Mouse (Mus musculus) activated CD4-positive, CD25-positive, alpha-beta regulatory T cell, adult 4 months (primary cell): ENCODE data around the gene Armt1. TPM values are rescaled to one million over a fixed set of nuclear protein-coding genes. Genes with fewer than 3 reads are reported as not detected.

ENCODE experiments used
- ATAC-seq: one replicate; pipeline ENCODE4 v1.8.0; 2017
- polyA plus RNA-seq, 2 experiments: library from polyadenylated mRNA; unstranded; fragments of 100-300 nt; shearing (Covaris generic); gene quantifications; one replicate each; pipeline ENCODE4 v1.2.1; 2017

The Armt1 gene
- polyA plus RNA-seq, 2 experiments from 2014 or later: 30.8 to 39.0 TPM

DNA sequence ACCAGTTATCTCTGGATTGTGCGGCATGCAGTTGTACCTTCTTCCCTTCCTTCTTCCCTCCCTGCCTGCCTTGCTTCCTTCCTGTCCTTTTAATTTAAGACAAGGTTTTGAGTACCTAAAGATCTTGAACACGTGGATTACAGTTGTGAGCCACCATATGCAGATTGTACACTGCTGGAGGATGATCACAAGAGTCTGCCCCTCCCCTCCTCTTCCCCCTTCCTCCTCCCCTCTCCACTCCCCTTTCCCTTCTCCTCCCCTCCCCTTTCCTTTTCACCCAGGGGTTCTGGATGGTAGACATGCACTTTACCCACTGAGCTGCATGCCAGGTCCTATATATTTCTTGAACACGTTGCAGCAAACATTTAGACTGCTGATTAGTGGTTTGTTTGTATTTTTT is 3.1 kb downstream of the Armt1 start:
- ATAC-seq: no peak

GRCm38 (mm10) chr10:4456409-4456808 is 24.1 kb downstream of the Armt1 start:
- ATAC-seq: peak; percentile 59

GRCm38 (mm10) chr10:4460201-4460600 is 27.9 kb downstream of the Armt1 start:
- no peak for ATAC-seq

GRCm38 (mm10) chr10:4465799-4466198 is 33.5 kb downstream of the Armt1 start:
- ATAC-seq: no peak

DNA sequence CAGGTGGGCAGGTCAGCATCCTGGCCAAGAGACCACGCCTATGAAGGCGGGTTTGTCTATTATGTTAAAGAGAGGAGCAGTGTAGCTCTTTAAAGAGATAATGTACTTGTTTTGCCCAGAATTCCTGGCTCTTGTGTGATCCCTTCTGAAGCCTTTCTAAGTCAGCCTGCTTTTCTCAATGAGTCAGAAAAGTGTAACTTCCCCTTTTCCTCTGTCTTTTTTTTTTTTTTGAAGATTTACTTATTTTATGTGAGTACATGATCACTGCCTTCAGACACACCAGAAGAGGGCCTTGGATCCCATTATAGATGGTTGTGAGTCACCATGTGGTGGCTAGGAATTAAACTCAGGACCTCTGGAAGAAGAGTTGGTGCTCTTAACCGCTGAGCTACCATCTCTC is 37.1 kb downstream of the Armt1 start:
- no peak for ATAC-seq

- no peak for ATAC-seq
Measured at GRCm38 (mm10) chr10:4473591-4473993, 41.3 kb downstream of the Armt1 start.

- ATAC-seq: no peak
Measured at GRCm38 (mm10) chr10:4475431-4475830, 43.2 kb downstream of the Armt1 start.

DNA sequence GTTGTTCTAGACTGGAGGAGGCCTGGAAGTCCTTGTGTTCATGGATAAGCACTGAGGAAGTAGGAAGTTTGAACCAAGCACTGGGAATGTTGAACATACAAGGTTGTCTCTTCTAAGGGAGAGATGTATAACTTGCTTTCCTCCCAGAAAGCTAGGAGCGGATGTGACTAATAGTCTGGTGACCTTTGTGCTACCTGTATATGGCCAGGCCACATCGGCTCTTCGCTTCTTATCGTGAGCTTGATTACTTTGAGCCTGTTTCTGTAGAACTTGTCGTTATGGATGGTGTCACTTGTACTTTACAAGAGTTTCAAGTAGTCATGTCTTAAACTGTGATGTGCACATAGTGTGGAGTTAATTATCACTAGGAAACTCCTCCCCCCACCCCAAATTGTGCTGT is 44.3 kb downstream of the Armt1 start:
- no peak for ATAC-seq

- no peak for ATAC-seq
Measured at GRCm38 (mm10) chr10:4480929-4481328, 48.7 kb downstream of the Armt1 start.

DNA sequence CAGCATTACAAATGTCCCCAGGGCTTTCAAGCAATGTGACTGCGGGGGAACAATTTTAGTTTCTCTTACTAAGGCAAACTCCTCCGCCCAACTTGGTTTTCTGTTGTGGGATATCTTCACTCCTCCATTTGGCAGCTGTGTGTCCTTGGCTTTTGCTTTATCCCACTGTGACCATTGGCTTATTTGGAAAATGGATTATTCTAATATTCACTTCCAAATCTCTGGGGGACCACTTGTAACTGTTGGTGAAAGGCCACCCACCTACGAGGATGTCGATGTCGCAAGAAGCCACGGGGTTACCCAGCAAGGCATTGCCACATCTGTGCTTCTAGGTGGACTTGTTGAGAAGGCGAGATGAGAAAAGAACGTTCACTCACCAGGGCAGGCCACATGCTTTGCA is 49.4 kb downstream of the Armt1 start:
- no peak for ATAC-seq

- ATAC-seq: no peak
Measured at GRCm38 (mm10) chr10:4482355-4482754, 50.1 kb downstream of the Armt1 start, which contains the start of gene Ccdc170. TSS of gene Ccdc170 (plus strand) at chr10:4482502.

- ATAC-seq: no peak
Measured at GRCm38 (mm10) chr10:4483848-4484247, 51.6 kb downstream of the Armt1 start.

- no peak for ATAC-seq
Measured at GRCm38 (mm10) chr10:4484986-4485385, 52.7 kb downstream of the Armt1 start.

DNA sequence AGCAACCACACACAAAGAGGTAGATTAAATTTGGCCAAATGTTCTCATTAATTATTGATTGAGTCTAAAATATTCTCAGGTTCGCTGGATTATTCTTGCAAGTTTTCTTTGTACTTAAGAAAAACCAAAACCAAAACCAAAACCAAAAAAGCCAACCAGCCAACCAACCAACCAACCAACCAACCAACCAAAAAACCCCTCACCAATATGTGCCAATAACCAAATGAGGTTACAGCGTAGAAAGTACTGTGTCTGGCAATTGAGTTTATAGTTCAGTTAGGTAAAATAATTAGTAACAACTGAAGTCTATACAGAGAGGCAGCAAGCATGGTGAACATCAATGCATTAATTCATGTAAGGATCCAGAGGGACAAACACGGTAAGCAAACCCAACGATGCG is 57.6 kb downstream of the Armt1 start:
- ATAC-seq: no peak

GRCm38 (mm10) chr10:4491281-4491680 is 59.0 kb downstream of the Armt1 start:
- no peak for ATAC-seq

- no peak for ATAC-seq
Measured at GRCm38 (mm10) chr10:4492045-4492444, 59.8 kb downstream of the Armt1 start.

GRCm38 (mm10) chr10:4492909-4493308 is 60.6 kb downstream of the Armt1 start:
- ATAC-seq: no peak

- ATAC-seq: no peak
Measured at GRCm38 (mm10) chr10:4503251-4503650, 71.0 kb downstream of the Armt1 start.

Other genes with a start within 250 kb of the Armt1 start
- gene Akap12, start 166.1 kb upstream of the Armt1 start, polyA plus RNA-seq: 1 to 10 TPM; 9.0 to 9.2 TPM
- gene Zbtb2, start 44.4 kb upstream of the Armt1 start, polyA plus RNA-seq: 10 to 100 TPM in 1 of 2 experiments, 1 to 10 TPM in 1; 9.9 to 11.3 TPM
- gene Rmnd1, start 79 bp upstream of the Armt1 start, polyA plus RNA-seq: 10 to 100 TPM; 34.0 to 47.7 TPM
- gene Ccdc170, start 50.0 kb downstream of the Armt1 start, polyA plus RNA-seq: not detected
- 1 to 10 TPM in 1 of 2 experiments, under 1 TPM in 1; 0.68 to 7.2 TPM for gene Esr1, start 179.1 kb downstream of the Armt1 start, polyA plus RNA-seq